Mouse (Mus musculus): ENCODE measurements at regions not wholly inside any gene's neighbourhood (a gene's known extent, or its start where the extent isn't known, plus 50 kb on each side); places are given as distances from the start of the nearest gene placed in this dataset.

GRCm38 (mm10) chr7:64047831-64048230, 105.8 kb upstream of the Trpm1 start:
- no peak for TF ChIP-seq CTCF (IDR thresholded peaks at IDR 0.05; ENCODE audit: control insufficient read depth, insufficient read depth, low read length)
- no peak for TF ChIP-seq POLR2A (IDR thresholded peaks at IDR 0.05; ENCODE audit: borderline replicate concordance, control insufficient read depth, low read depth, low read length)

Measured in bone marrow, adult 2 months (tissue).